Mouse (Mus musculus) liver, postnatal 0 days (tissue): ENCODE results near the gene Plxnd1.

ENCODE experiments used
- CTCF ChIP-seq: sonication (generic); IDR thresholded peaks from 2 replicates; pipeline ENCODE4 v1.5.1; 2016; ENCODE audit warnings: antibody characterized with exemption, low read depth
- EP300 ChIP-seq: IDR thresholded peaks from 2 replicates; pipeline ENCODE4 v1.6.1; 2016; ENCODE audit warnings: antibody characterized with exemption, low read depth, mild to moderate bottlenecking

DNA sequence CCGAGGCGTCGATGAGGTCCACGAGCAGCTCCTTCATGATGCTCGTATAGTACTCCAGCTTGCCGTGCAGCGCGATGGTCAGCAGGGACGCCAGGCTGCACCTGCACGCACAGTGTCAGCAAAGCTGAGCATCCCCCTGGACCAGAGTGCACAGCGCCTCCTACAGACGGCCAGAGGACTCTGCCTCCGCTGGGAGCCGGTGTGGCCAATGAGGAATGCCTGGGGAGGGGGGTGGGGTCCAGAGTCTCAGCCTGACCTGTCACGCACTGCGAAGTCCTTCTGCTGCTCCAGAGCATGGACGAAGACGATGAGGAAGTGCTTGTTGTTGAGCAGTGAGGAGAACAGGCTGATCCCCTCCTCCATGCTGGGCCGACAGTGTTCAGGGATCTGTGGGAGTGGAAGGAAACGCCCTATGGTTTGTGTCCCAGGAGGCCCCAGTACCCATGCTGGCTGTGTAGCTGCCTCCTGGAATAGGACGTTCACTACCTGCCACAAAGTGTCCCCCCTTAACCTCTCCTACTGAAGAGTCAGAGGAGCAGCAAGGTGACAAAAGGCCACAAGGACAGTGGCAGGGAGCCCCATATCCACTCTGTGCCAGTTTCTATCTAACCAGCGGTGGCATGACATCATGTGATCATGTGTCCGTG lies 32.2 kb downstream of the Plxnd1 start:
- peak; percentile 48 for TF ChIP-seq CTCF
- no peak for TF ChIP-seq EP300
